Mouse (Mus musculus) lung, postnatal 0 days (tissue): ENCODE data around the gene Calhm1. TPM values are rescaled to one million over a fixed set of nuclear protein-coding genes. Genes with fewer than 3 reads are reported as not detected.

Source experiments
- ATAC-seq: fragments of 200-750 bp; cut with Nextera tagmentation; 2 replicates; pipeline ENCODE4 v1.8.0; 2017; ENCODE audit warnings: moderate library complexity
- DNase-seq: peaks from one replicate; pipeline ENCODE4 v3.0.0-alpha.2; 2016; ENCODE audit warnings: low spot score
- H3K27ac ChIP-seq: fragments of 300-500 bp; sonication (generic); 2 replicates; pipeline ENCODE4 v1.5.1; 2014; ENCODE audit warnings: antibody characterized with exemption, mild to moderate bottlenecking, low read length, mixed read lengths
- H3K27me3 ChIP-seq: fragments of 300-500 bp; sonication (generic); replicated peaks from 2 replicates; pipeline ENCODE4 v1.6.1; 2014; ENCODE audit warnings: low read length, mixed read lengths; ENCODE audit not compliant: insufficient read depth
- H3K36me3 ChIP-seq: fragments of 300-500 bp; sonication (generic); 2 replicates; pipeline ENCODE4 v1.6.1; 2014; ENCODE audit warnings: low read length, mixed read lengths; ENCODE audit not compliant: insufficient read depth
- H3K4me1 ChIP-seq: fragments of 300-500 bp; sonication (generic); 2 replicates; pipeline ENCODE4 v1.6.1; 2014; ENCODE audit warnings: antibody characterized with exemption, low read depth, low read length, mixed read lengths; ENCODE audit not compliant: insufficient read depth
- H3K4me2 ChIP-seq: fragments of 300-500 bp; sonication (generic); replicated peaks from 2 replicates; pipeline ENCODE4 v1.6.1; 2014; ENCODE audit warnings: low read depth, mild to moderate bottlenecking, low read length, moderate library complexity, mixed read lengths
- H3K4me3 ChIP-seq: fragments of 300-500 bp; sonication (generic); 2 replicates; pipeline ENCODE4 v1.5.1; 2014; ENCODE audit warnings: low read depth, low read length
- H3K9ac ChIP-seq: fragments of 300-500 bp; sonication (generic); replicated peaks from 2 replicates; pipeline ENCODE4 v1.6.1; 2014; ENCODE audit warnings: low read depth, mild to moderate bottlenecking
- H3K9me3 ChIP-seq: fragments of 300-500 bp; sonication (generic); 2 replicates; pipeline ENCODE4 v1.6.1; 2016; ENCODE audit warnings: low read length, mixed read lengths
- CTCF ChIP-seq: IDR thresholded peaks from 2 replicates; pipeline ENCODE4 v1.5.1; 2016; ENCODE audit warnings: antibody characterized with exemption, mild to moderate bottlenecking
- EP300 ChIP-seq: IDR thresholded peaks from 2 replicates; pipeline ENCODE4 v1.6.1; 2016; ENCODE audit warnings: antibody characterized with exemption, mild to moderate bottlenecking, control low read depth
- WGBS: fragments of 180-500 bp; shearing (Covaris S2); extraction: QIAGEN DNeasy Blood & Tissue Kit; methylation state at CpG from one replicate; pipeline ENCODE4 v1.1.7; 2014; 5-methylcytosine and 5-hydroxymethylcytosine counted together
- polyA plus RNA-seq: library from polyadenylated mRNA; unstranded; fragments of >200 nt; fragmentation: Nextera tagmentation; extraction: Ambion mirVana; gene quantifications from 2 replicates; pipeline ENCODE4 v1.2.1, GENCODE M21; 2015

Gene Calhm1
- polyA plus RNA-seq, 1 experiment from 2014 or later: not detected

GRCm38 (mm10) chr19:47174515-47174914 is 30.5 kb upstream of the Calhm1 start:
- H3K9ac ChIP-seq: no peak overlapping the region
- peaks cover 22% of the 10 kb centered on the region for H3K27me3 ChIP-seq
- TF ChIP-seq EP300 (no peak), CTCF (peak; percentile 70)
- no peak overlapping the region for H3K4me2 ChIP-seq
- peaks cover 8% of the 10 kb centered on the region; the same call in 1 of the 2 replicates for H3K4me1 ChIP-seq
- peak; percentile 58 for DNase-seq
- no peak overlapping the region for H3K27ac ChIP-seq
- no peaks in the 10 kb centered on the region for H3K36me3 ChIP-seq
- WGBS: 44% methylated on average over 3 of the region's 3 CpGs
- H3K4me3 ChIP-seq: no peak overlapping the region
- H3K9me3 ChIP-seq: no peaks in the 10 kb centered on the region
- no peak for ATAC-seq

GRCm38 (mm10) chr19:47168793-47169412 is 24.8 kb upstream of the Calhm1 start:
- DNase-seq (peak; percentile 83), ATAC-seq (peak; percentile 73)
- Histone ChIP-seq H3K27ac (no peak overlapping the region), H3K9ac (no peak overlapping the region), H3K4me2 (peak overlapping the region; percentile 42), H3K9me3 (no peaks in the 10 kb centered on the region), H3K4me3 (peak overlapping the region; percentile 10; the same call in 1 of the 2 replicates), H3K36me3 (no peaks in the 10 kb centered on the region), H3K27me3 (no peaks in the 10 kb centered on the region; the same call in 1 of the 2 replicates), H3K4me1 (no peaks in the 10 kb centered on the region)
- TF ChIP-seq EP300 (no peak), CTCF (peak; percentile 90)
- WGBS: 18% methylated on average over 11 of the region's 11 CpGs

- 8% methylated on average over 13 of the region's 13 CpGs for WGBS
- H3K27me3 ChIP-seq: no peaks in the 10 kb centered on the region; the same call in 1 of the 2 replicates
- H3K36me3 ChIP-seq: no peaks in the 10 kb centered on the region
- H3K4me3 ChIP-seq: peak overlapping the region; percentile 10; the same call in 1 of the 2 replicates
- no peak overlapping the region for H3K27ac ChIP-seq
- TF ChIP-seq EP300 (no peak), CTCF (peak; percentile 90)
- DNase-seq (peak; percentile 81), ATAC-seq (peak; percentile 48)
- no peak overlapping the region for H3K9ac ChIP-seq
- H3K4me2 ChIP-seq: peak overlapping the region; percentile 42
- H3K4me1 ChIP-seq: no peaks in the 10 kb centered on the region
- H3K9me3 ChIP-seq: no peaks in the 10 kb centered on the region
These were observed 24.2 kb upstream of the Calhm1 start for GRCm38 (mm10) chr19:47168223-47168622.

GRCm38 (mm10) chr19:47167617-47168214 is 23.7 kb upstream of the Calhm1 start:
- no peak overlapping the region for H3K9ac ChIP-seq
- H3K4me3 ChIP-seq: no peak overlapping the region
- no peaks in the 10 kb centered on the region for H3K9me3 ChIP-seq
- H3K27ac ChIP-seq: no peak overlapping the region
- TF ChIP-seq EP300 (no peak), CTCF (no peak)
- no peaks in the 10 kb centered on the region for H3K36me3 ChIP-seq
- no peaks in the 10 kb centered on the region; the same call in 1 of the 2 replicates for H3K27me3 ChIP-seq
- H3K4me1 ChIP-seq: no peaks in the 10 kb centered on the region
- 41% methylated on average over 7 of the region's 7 CpGs for WGBS
- H3K4me2 ChIP-seq: no peak overlapping the region
- DNase-seq: no peak
- 0 out of 2 replicates have a peak, but pooled peaks have one; percentile 6 for ATAC-seq

GRCm38 (mm10) chr19:47166758-47167157 is 22.7 kb upstream of the Calhm1 start:
- Histone ChIP-seq H3K9ac (no peak overlapping the region), H3K9me3 (no peaks in the 10 kb centered on the region), H3K4me2 (no peak overlapping the region), H3K27ac (no peak overlapping the region), H3K4me1 (no peaks in the 10 kb centered on the region), H3K36me3 (no peaks in the 10 kb centered on the region), H3K4me3 (no peak overlapping the region), H3K27me3 (no peaks in the 10 kb centered on the region; the same call in 1 of the 2 replicates)
- WGBS: 45% methylated on average over 3 of the region's 3 CpGs
- no peak for ATAC-seq
- no peak for TF ChIP-seq CTCF
- no peak for TF ChIP-seq EP300
- DNase-seq: no peak

GRCm38 (mm10) chr19:47163176-47163744 is 19.2 kb upstream of the Calhm1 start:
- Histone ChIP-seq H3K4me2 (no peak overlapping the region), H3K9ac (no peak overlapping the region), H3K4me1 (no peaks in the 10 kb centered on the region), H3K9me3 (no peaks in the 10 kb centered on the region), H3K4me3 (no peak overlapping the region), H3K27ac (no peak overlapping the region), H3K27me3 (no peaks in the 10 kb centered on the region; the same call in 1 of the 2 replicates), H3K36me3 (no peaks in the 10 kb centered on the region)
- ATAC-seq: no peak
- 94% methylated on average over 6 of the region's 6 CpGs for WGBS
- TF ChIP-seq EP300 (no peak), CTCF (no peak)
- DNase-seq: no peak
